ENCODE assay signal across 9 mouse cellular contexts in genomic region chr13:46182851-46183250, GRCm38 (mm10).
DNase-seq lines count a peak whose midpoint lies in the region; ATAC-seq and TF ChIP-seq lines count a peak whose summit lies in the region.
"Had no signal": no experiment of that assay in that cellular context is flagged by ENCODE, and none has a peak within 500 bp of the region (broad histone marks: within the 10 kb centered on the region; RNA-seq: fewer than 3 reads in every experiment).

No protein-coding gene starts in this region.

- no peak overlapping the region for H3K9ac ChIP-seq in intestine, postnatal 0 days (ENCODE audit: low read depth, low read length)
- H3K9ac ChIP-seq in intestine, embryonic 16.5 days (ENCODE audit: low read depth, low read length): no peak overlapping the region
- H3K9ac ChIP-seq in lung, postnatal 0 days (replicated peaks; ENCODE audit: low read depth): no peak overlapping the region
- H3K9ac ChIP-seq: limb, embryonic 12.5 days had no signal

- DNase-seq in cerebellum, adult 9-10 months: peak; percentile 21
- no peak for DNase-seq in cerebellum, adult 8-10 months
- DNase-seq in lung, postnatal 0 days (ENCODE audit: low spot score): peak; percentile 51
- DNase-seq in lung, postnatal 14 days: no peak
- DNase-seq in retina, postnatal 1 day: peak; percentile 68
- no peak for DNase-seq in right cerebral cortex, postnatal 10 days (ENCODE audit: low spot score in 2 of 2)

- H3K4me3 ChIP-seq in intestine, postnatal 0 days (ENCODE audit: low read depth, low read length): no peak overlapping the region
- no peak overlapping the region for H3K4me3 ChIP-seq in intestine, embryonic 16.5 days (ENCODE audit: low read length)
- H3K4me3 ChIP-seq in lung, postnatal 0 days (ENCODE audit: low read depth, low read length): no peak overlapping the region
- H3K4me3 ChIP-seq: limb, embryonic 12.5 days had no signal

- no peaks in the 10 kb centered on the region for H3K27me3 ChIP-seq in intestine, postnatal 0 days (replicated peaks; ENCODE audit: control insufficient read depth, insufficient read depth, low read length)
- no peaks in the 10 kb centered on the region for H3K27me3 ChIP-seq in intestine, embryonic 16.5 days (replicated peaks; ENCODE audit: control insufficient read depth, insufficient read depth, low read length)
- no peaks in the 10 kb centered on the region for H3K27me3 ChIP-seq in lung, postnatal 0 days (replicated peaks; ENCODE audit: insufficient read depth, low read length)
- H3K27me3 ChIP-seq: limb, embryonic 12.5 days had no signal

- H3K27ac ChIP-seq in intestine, postnatal 0 days (ENCODE audit: low read depth, low read length): no peak overlapping the region
- no peak overlapping the region for H3K27ac ChIP-seq in intestine, embryonic 16.5 days (ENCODE audit: low read length)
- H3K27ac ChIP-seq in lung, postnatal 0 days (ENCODE audit: low read length): no peak overlapping the region
- H3K27ac ChIP-seq: limb, embryonic 12.5 days had no signal

- H3K9me3 ChIP-seq in intestine, postnatal 0 days (ENCODE audit: control insufficient read depth): no peaks in the 10 kb centered on the region
- H3K9me3 ChIP-seq in intestine, embryonic 16.5 days (ENCODE audit: control insufficient read depth, low read length): no peaks in the 10 kb centered on the region
- H3K9me3 ChIP-seq in lung, postnatal 0 days (ENCODE audit: low read length): no peaks in the 10 kb centered on the region

- no peaks in the 10 kb centered on the region for H3K36me3 ChIP-seq in intestine, postnatal 0 days (ENCODE audit: control insufficient read depth, insufficient read depth)
- no peaks in the 10 kb centered on the region for H3K36me3 ChIP-seq in intestine, embryonic 16.5 days (ENCODE audit: control insufficient read depth, insufficient read depth, low read length)
- H3K36me3 ChIP-seq in lung, postnatal 0 days (ENCODE audit: insufficient read depth, low read length): no peaks in the 10 kb centered on the region
- H3K36me3 ChIP-seq: limb, embryonic 12.5 days had no signal

- WGBS in intestine, postnatal 0 days: 74% methylated on average over 8 of the region's 8 CpGs
- 75% methylated on average over 8 of the region's 8 CpGs for WGBS in intestine, embryonic 16.5 days
- WGBS in lung, postnatal 0 days: 74% methylated on average over 8 of the region's 8 CpGs

- peak; percentile 45 for TF ChIP-seq CTCF in intestine, postnatal 0 days (IDR thresholded peaks at IDR 0.05; ENCODE audit: low read depth)
- peak; percentile 38 for TF ChIP-seq CTCF in lung, postnatal 0 days (IDR thresholded peaks at IDR 0.05)

- H3K4me1 ChIP-seq in intestine, postnatal 0 days (replicated peaks; ENCODE audit: control insufficient read depth, insufficient read depth, low read length): no peaks in the 10 kb centered on the region
- H3K4me1 ChIP-seq in intestine, embryonic 16.5 days (ENCODE audit: control insufficient read depth, insufficient read depth, low read length): no peaks in the 10 kb centered on the region
- no peaks in the 10 kb centered on the region for H3K4me1 ChIP-seq in lung, postnatal 0 days (ENCODE audit: insufficient read depth, low read depth, low read length)

- no peak for ATAC-seq in intestine, postnatal 0 days
- no peak for ATAC-seq in intestine, embryonic 16.5 days
- no peak for ATAC-seq in lung, postnatal 0 days

- TF ChIP-seq EP300 in lung, postnatal 0 days (IDR thresholded peaks at IDR 0.05): no peak

- no peak overlapping the region for H3K4me2 ChIP-seq in intestine, postnatal 0 days (replicated peaks; ENCODE audit: low read depth)
- no peak overlapping the region for H3K4me2 ChIP-seq in intestine, embryonic 16.5 days (ENCODE audit: low read depth, low read length)
- H3K4me2 ChIP-seq in lung, postnatal 0 days (replicated peaks; ENCODE audit: low read depth, low read length): no peak overlapping the region
- H3K4me2 ChIP-seq: limb, embryonic 12.5 days had no signal

Comparison
In these comparisons a context has a peak if more than half of its experiments do, and no peak if none do; other contexts are left out.
1. DNase-seq: peak in cerebellum, adult 9-10 months (single experiment), lung, postnatal 0 days (single experiment) and retina, postnatal 1 day (single experiment); none in cerebellum, adult 8-10 months (single experiment), lung, postnatal 14 days (single experiment) and right cerebral cortex, postnatal 10 days (0 of 2).